Mouse (Mus musculus) heart, embryonic 14.5 days (tissue): ENCODE measurements around the gene Tlk2. TPM values are rescaled to one million over a fixed set of nuclear protein-coding genes. Genes with fewer than 3 reads are reported as not detected.

ENCODE experiments used
- ATAC-seq: fragments of 200-750 bp; cut with Nextera tagmentation; 2 replicates; pipeline ENCODE4 v1.8.0; 2017; ENCODE audit warnings: low read depth, moderate TSS enrichment; ENCODE audit not compliant: insufficient number of reproducible peaks, insufficient read depth, low FRiP score
- H3K27ac ChIP-seq, 2 experiments: fragments of 200-500 bp in 1 of 2; fragments of 300-500 bp in 1 of 2; sonication (generic) in 1 of 2; replicated peaks in 1 of 2; 2 replicates each; pipeline ENCODE4 v1.5.1; 2012 to 2014; ENCODE audit warnings: low read depth in 2 of 2, low read length in 2 of 2, control low read depth in 1 of 2, mild to moderate bottlenecking in 1 of 2, mixed read lengths in 1 of 2; ENCODE audit not compliant: control insufficient read depth in 1 of 2, insufficient read depth in 1 of 2
- H3K27me3 ChIP-seq: fragments of 300-500 bp; sonication (generic); 2 replicates; pipeline ENCODE4 v1.6.1; 2014; ENCODE audit warnings: mild to moderate bottlenecking, low read length, control low read depth; ENCODE audit not compliant: control insufficient read depth, insufficient read depth
- H3K36me3 ChIP-seq: fragments of 300-500 bp; sonication (generic); 2 replicates; pipeline ENCODE4 v1.6.1; 2014; ENCODE audit warnings: mild to moderate bottlenecking, control low read depth, low read length, mixed read lengths; ENCODE audit not compliant: control insufficient read depth, insufficient read depth
- H3K4me1 ChIP-seq, 2 experiments: fragments of 200-500 bp in 1 of 2; fragments of 300-500 bp in 1 of 2; sonication (generic) in 1 of 2; 2 replicates each; pipeline ENCODE4 v1.6.1; 2012 to 2014; ENCODE audit warnings: low read length in 2 of 2, control low read depth in 1 of 2, mixed read lengths in 1 of 2; ENCODE audit not compliant: control insufficient read depth in 2 of 2, insufficient read depth in 2 of 2
- H3K4me2 ChIP-seq: fragments of 300-500 bp; sonication (generic); 2 replicates; pipeline ENCODE4 v1.6.1; 2014; ENCODE audit warnings: mild to moderate bottlenecking, low read length
- H3K4me3 ChIP-seq, 2 experiments: fragments of 200-500 bp in 1 of 2; fragments of 300-500 bp in 1 of 2; sonication (generic) in 1 of 2; 2 replicates each; pipeline ENCODE4 v1.5.1; 2012 to 2014; ENCODE audit warnings: low read length in 2 of 2, mild to moderate bottlenecking in 2 of 2, control low read depth in 1 of 2, low read depth in 1 of 2, moderate library complexity in 1 of 2; ENCODE audit not compliant: control insufficient read depth in 1 of 2, insufficient read depth in 1 of 2
- H3K9ac ChIP-seq: fragments of 300-500 bp; sonication (generic); 2 replicates; pipeline ENCODE4 v1.6.1; 2014; ENCODE audit warnings: mild to moderate bottlenecking, low read length
- H3K9me3 ChIP-seq: fragments of 300-500 bp; sonication (generic); 2 replicates; pipeline ENCODE4 v1.6.1; 2016; ENCODE audit warnings: low read length, control low read depth; ENCODE audit not compliant: control insufficient read depth
- WGBS: fragments of 180-500 bp; shearing (Covaris S2); extraction: QIAGEN DNeasy Blood & Tissue Kit; methylation state at CpG from one replicate; pipeline ENCODE4 v1.1.7; 2014; 5-methylcytosine and 5-hydroxymethylcytosine counted together
- polyA plus RNA-seq: library from polyadenylated mRNA; unstranded; fragments of >200 nt; fragmentation: Nextera tagmentation; extraction: Ambion mirVana; gene quantifications from 2 replicates; pipeline ENCODE4 v1.2.1, GENCODE M21; 2014

The Tlk2 gene
- polyA plus RNA-seq, 1 experiment from 2014 or later = 21.9 TPM

DNA sequence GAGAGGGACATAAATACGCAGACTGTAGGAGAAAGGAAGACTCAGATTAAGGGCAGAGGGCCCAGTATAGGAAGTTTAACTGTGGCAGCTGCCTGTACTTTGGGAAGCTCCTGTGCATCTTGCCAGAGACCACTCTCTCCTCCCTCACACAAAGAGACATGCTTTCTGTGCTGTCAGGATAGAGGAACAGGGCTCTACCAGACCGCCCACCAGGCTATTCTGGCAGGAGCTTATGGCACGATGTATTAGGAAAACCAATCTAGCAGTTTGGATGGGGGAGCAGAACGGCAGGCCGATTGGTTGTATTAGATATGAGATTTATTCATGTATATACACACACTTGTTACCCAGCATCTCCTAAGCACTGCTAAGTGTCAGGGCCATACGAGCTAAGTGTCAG is 139.2 kb downstream of the Tlk2 start:
- no peak overlapping the region for H3K4me2 ChIP-seq
- no peaks in the 10 kb centered on the region for H3K36me3 ChIP-seq
- H3K9ac ChIP-seq = no peak overlapping the region
- H3K9me3 ChIP-seq = peaks cover 3% of the 10 kb centered on the region; the same call in 1 of the 2 replicates
- no peak overlapping the region for H3K4me3 ChIP-seq
- 86% methylated on average over 6 of the region's 6 CpGs for WGBS
- no peak for ATAC-seq
- no peak overlapping the region for H3K27ac ChIP-seq
- H3K27me3 ChIP-seq = no peaks in the 10 kb centered on the region
- H3K4me1 ChIP-seq = peaks cover 20 to 29% of the 10 kb centered on the region in 2 experiments

DNA sequence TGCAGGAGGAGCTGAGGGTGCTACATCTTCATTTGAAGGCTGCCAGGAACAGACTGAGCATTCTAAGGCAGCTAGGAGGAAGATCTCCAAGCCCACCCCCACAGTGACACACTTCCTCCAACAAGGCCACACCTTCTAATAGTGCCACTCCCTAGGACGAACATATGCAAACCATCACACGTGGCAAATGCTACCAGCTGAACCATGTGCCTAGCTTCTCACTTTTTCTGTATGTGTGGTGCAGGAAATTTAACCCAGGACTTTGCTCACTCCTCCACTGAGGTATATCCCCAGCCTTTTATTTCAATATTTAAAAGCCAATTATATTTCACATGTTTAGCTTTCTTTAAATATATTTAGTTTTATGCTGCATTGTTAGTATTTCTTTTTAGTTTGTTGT is 142.5 kb downstream of the Tlk2 start:
- ATAC-seq = no peak
- no peaks in the 10 kb centered on the region for H3K36me3 ChIP-seq
- peaks cover 3% of the 10 kb centered on the region; the same call in 1 of the 2 replicates for H3K9me3 ChIP-seq
- no peak overlapping the region for H3K4me2 ChIP-seq
- no peak overlapping the region for H3K9ac ChIP-seq
- WGBS = 74% methylated on average over 2 of the region's 2 CpGs
- no peak overlapping the region for H3K4me3 ChIP-seq
- no peaks in the 10 kb centered on the region for H3K27me3 ChIP-seq
- H3K4me1 ChIP-seq = no peaks in the 10 kb centered on the region
- no peak overlapping the region for H3K27ac ChIP-seq

DNA sequence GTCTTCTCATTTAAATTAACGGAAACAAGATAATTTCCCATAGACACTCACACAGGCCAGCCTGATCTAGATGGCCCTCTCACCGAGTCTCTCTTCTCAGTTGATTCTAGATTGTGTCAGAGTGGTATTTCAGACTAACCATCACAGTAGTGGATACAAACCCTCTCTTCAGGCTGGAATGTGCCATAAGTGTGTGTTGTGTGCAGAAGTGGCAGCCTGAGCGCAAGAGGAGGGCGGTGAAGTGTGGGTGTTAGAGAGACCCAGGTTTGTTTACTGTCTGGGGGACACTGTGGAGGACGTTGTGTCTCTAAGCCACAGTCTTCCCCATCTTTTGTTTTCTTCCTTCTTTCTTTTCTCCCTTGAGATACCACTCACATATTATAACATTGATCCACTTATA is 144.9 kb downstream of the Tlk2 start:
- Histone ChIP-seq H3K36me3 (no peaks in the 10 kb centered on the region), H3K9me3 (peaks cover 3% of the 10 kb centered on the region; the same call in 1 of the 2 replicates), H3K4me3 (no peak overlapping the region), H3K9ac (no peak overlapping the region), H3K4me1 (no peaks in the 10 kb centered on the region), H3K27me3 (no peaks in the 10 kb centered on the region), H3K27ac (no peak overlapping the region), H3K4me2 (no peak overlapping the region)
- 57% methylated on average over 5 of the region's 5 CpGs for WGBS
- ATAC-seq = no peak

DNA sequence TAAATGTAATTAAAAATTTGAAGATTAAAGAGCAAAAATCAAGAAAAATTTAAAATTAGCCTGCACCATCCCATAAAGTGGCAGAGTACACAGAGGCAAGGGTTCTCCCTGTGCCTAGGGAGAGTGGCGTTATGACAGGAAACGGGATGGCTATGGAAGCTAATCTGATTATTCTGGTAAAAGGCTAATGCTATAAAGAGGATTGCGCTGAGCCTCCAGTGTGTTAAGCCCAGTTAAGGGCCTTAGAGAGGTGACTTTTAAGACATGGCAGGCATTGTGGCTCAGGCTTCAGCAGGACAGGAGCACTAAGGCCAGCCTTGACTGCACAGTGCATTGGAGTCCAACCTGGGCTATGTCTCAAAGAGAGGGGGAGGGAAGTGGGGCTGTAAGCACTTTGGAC is 148.5 kb downstream of the Tlk2 start:
- WGBS = 84% methylated on average over 3 of the region's 3 CpGs
- no peak for ATAC-seq
- no peak overlapping the region for H3K4me3 ChIP-seq
- no peak overlapping the region for H3K27ac ChIP-seq
- H3K27me3 ChIP-seq = no peaks in the 10 kb centered on the region
- H3K4me1 ChIP-seq = peaks cover 9% of the 10 kb centered on the region in 2 experiments
- no peaks in the 10 kb centered on the region for H3K36me3 ChIP-seq
- H3K9ac ChIP-seq = no peak overlapping the region
- no peaks in the 10 kb centered on the region for H3K9me3 ChIP-seq
- no peak overlapping the region for H3K4me2 ChIP-seq

DNA sequence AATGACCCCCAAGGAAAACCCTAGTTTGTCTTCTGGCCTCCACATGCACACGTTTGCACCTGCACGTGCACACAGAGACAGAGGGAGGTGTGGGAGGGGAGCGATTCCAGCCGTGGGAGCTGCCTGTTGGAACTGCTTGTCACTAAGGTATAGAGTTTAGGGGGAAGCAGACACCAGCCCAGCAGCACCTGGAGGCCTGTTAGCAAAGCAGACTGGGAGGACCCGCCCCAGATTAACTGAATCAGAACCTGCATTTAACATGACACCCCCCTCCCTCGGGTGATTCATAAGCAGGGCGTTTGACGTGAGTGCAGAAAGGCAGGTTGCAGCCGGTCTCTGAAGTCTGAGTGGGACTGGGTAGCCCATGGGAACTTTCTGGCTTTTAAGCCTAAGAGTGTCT is 151.4 kb downstream of the Tlk2 start:
- 68% methylated on average over 9 of the region's 9 CpGs for WGBS
- H3K36me3 ChIP-seq = no peaks in the 10 kb centered on the region
- no peak overlapping the region for H3K27ac ChIP-seq
- H3K4me2 ChIP-seq = no peak overlapping the region
- no peak overlapping the region for H3K4me3 ChIP-seq
- ATAC-seq = no peak
- peaks cover 22 to 26% of the 10 kb centered on the region in 2 experiments for H3K4me1 ChIP-seq
- no peaks in the 10 kb centered on the region for H3K27me3 ChIP-seq
- no peaks in the 10 kb centered on the region for H3K9me3 ChIP-seq
- H3K9ac ChIP-seq = no peak overlapping the region

DNA sequence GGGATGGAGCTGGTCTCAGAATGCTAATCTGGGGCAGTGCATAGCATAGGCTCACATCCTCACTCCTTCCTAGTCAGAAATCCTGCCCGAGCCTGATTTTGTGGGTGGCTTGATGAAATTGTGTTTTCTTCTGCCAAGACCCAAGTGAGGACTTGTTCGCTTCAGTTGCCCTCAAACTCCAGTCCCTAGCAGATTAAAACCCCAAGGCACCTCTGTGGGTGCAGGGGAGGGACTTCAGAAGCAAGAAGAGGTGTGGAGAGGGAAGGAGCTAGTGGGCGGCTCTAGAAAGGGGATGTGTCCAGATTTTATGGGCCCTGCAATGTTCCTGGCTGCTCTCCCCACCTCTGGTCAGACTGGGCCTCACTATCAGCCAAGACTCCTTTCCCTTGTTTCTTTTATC is 152.5 kb downstream of the Tlk2 start:
- no peak overlapping the region for H3K4me3 ChIP-seq
- no peaks in the 10 kb centered on the region for H3K36me3 ChIP-seq
- no peaks in the 10 kb centered on the region for H3K9me3 ChIP-seq
- H3K9ac ChIP-seq = no peak overlapping the region
- no peak overlapping the region for H3K4me2 ChIP-seq
- no peak overlapping the region for H3K27ac ChIP-seq
- H3K27me3 ChIP-seq = no peaks in the 10 kb centered on the region
- H3K4me1 ChIP-seq = peaks cover 22 to 26% of the 10 kb centered on the region in 2 experiments
- no peak for ATAC-seq
- 90% methylated on average over 3 of the region's 3 CpGs for WGBS

DNA sequence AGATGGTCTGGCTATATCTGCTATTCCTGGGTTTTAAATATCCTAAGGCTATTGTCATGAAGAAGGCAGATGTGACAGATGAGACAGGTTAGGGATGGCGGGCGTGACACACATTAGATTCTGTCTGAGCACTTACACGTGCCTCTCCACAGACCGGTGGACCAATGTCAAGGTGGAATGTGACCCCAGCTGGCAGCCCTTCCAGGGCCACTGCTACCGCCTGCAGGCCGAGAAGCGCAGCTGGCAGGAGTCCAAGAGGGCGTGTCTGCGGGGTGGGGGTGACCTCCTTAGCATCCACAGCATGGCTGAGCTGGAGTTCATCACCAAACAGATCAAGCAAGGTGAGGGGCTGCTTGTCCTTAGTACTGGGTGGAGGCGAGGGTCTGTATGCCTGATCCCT is 153.1 kb downstream of the Tlk2 start:
- H3K9me3 ChIP-seq = no peaks in the 10 kb centered on the region
- WGBS = 10% methylated on average over 10 of the region's 10 CpGs
- 0 out of 4 replicates have a peak overlapping the region, but pooled peaks of 1 of the 2 experiments have one; percentile 12 for H3K27ac ChIP-seq
- H3K4me2 ChIP-seq = no peak overlapping the region
- H3K4me3 ChIP-seq = no peak overlapping the region
- H3K4me1 ChIP-seq = peaks cover 22 to 26% of the 10 kb centered on the region in 2 experiments
- no peaks in the 10 kb centered on the region for H3K27me3 ChIP-seq
- peak; percentile 40; the same call in 1 of the 2 replicates for ATAC-seq
- no peak overlapping the region for H3K9ac ChIP-seq
- H3K36me3 ChIP-seq = no peaks in the 10 kb centered on the region

DNA sequence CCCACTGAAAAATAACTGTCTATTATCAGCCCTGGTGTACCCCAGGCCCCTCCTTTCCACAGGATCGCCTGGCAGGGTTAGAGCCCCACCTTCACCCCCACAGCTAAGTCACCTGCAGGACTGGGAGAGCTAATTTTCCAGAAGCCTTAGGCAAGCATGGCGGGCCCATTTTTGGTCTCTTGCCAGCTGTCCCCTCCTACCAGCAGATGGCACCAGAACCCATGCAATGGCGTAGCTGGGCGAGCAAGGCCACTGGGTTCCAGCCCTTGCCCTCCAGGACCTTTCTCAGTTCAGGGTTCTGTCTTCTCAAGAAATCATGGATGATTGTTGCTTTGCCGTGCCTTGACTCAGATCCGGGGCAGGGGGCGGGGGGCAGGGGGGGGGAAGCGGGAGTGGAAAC is 153.9 kb downstream of the Tlk2 start:
- H3K27ac ChIP-seq = 0 out of 4 replicates have a peak overlapping the region, but pooled peaks of 1 of the 2 experiments have one; percentile 1
- no peak for ATAC-seq
- no peaks in the 10 kb centered on the region for H3K9me3 ChIP-seq
- H3K9ac ChIP-seq = no peak overlapping the region
- peaks cover 22 to 26% of the 10 kb centered on the region in 2 experiments for H3K4me1 ChIP-seq
- H3K36me3 ChIP-seq = no peaks in the 10 kb centered on the region; the same call in 1 of the 2 replicates
- no peaks in the 10 kb centered on the region for H3K27me3 ChIP-seq
- 61% methylated on average over 8 of the region's 8 CpGs for WGBS
- H3K4me3 ChIP-seq = no peak overlapping the region
- no peak overlapping the region for H3K4me2 ChIP-seq
